Mouse (Mus musculus): ENCODE measurements around the gene Gm21188.
"Not testable (repeated sequence)": the region's sequence is repeated elsewhere in the genome, so short reads cannot be mapped to it uniquely, and the experiment has no call there.

GRCm38 (mm10) chr13:120033516-120034190 lies 18.3 kb downstream of the Gm21188 start:
- not testable (repeated sequence) for TF ChIP-seq CTCF, POLR2A (IDR thresholded peaks at IDR 0.05; ENCODE audit: insufficient read depth, low read depth, low read length)

All from olfactory bulb, adult 2 months (tissue).